Mouse (Mus musculus): ENCODE data around the gene Tpra1. TPM values are rescaled to one million over a fixed set of nuclear protein-coding genes. Genes with fewer than 3 reads are reported as not detected.

Gene Tpra1
- polyA plus RNA-seq, 1 experiment from 2014 or later: 81.6 TPM

DNA sequence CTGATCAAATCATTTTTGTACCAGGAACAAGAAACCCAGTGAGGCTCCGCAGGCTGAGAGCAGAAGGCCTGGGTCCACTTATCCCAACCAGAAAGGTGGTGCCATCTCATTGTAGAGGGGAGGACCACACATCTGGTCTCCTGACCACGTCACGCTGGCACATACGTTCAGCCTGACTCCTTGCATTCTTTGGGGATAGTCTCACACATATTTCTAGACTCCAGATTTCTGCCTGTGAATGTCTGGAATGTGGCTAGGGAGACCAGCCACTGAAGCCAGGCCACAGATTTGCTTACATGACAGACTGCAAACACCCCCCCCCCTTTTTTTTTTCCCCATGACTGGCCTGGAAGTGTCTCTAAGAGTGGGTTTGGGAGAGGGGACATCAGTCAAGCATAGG, 58.9 kb downstream of the Tpra1 start:
- Histone ChIP-seq H3K9ac (ENCODE audit: low read depth, low read length) (no peak overlapping the region), H3K27me3 (replicated peaks; ENCODE audit: control insufficient read depth, insufficient read depth, low read length) (no peaks in the 10 kb centered on the region), H3K27ac (ENCODE audit: low read depth, low read length) (no peak overlapping the region), H3K4me2 (replicated peaks; ENCODE audit: low read depth) (no peak overlapping the region), H3K4me3 (ENCODE audit: low read depth, low read length) (no peak overlapping the region), H3K9me3 (ENCODE audit: control insufficient read depth) (no peaks in the 10 kb centered on the region), H3K4me1 (replicated peaks; ENCODE audit: control insufficient read depth, insufficient read depth, low read length) (no peaks in the 10 kb centered on the region), H3K36me3 (ENCODE audit: control insufficient read depth, insufficient read depth) (no peaks in the 10 kb centered on the region)
- ATAC-seq: no peak
- TF ChIP-seq CTCF (IDR thresholded peaks at IDR 0.05; ENCODE audit: low read depth): no peak
- 70% methylated on average over 4 of the region's 4 CpGs for WGBS

Other genes starting within 250 kb of the Tpra1 start
- 65.4 and 78.2 TPM in 2 replicates for gene Mgll, start 177.8 kb upstream of the Tpra1 start, polyA plus RNA-seq (2015; fragmentation: Nextera tagmentation; extraction: Ambion mirVana)
- 22.7 and 23.9 TPM in 2 replicates for gene Abtb1, start 60.3 kb upstream of the Tpra1 start, polyA plus RNA-seq (2015; fragmentation: Nextera tagmentation; extraction: Ambion mirVana)
- 36.3 and 39.2 TPM in 2 replicates for gene Podxl2, start 27.2 kb upstream of the Tpra1 start, polyA plus RNA-seq (2015; fragmentation: Nextera tagmentation; extraction: Ambion mirVana)
- 32.9 and 33.1 TPM in 2 replicates for gene Mcm2, start 3.5 kb upstream of the Tpra1 start, polyA plus RNA-seq (2015; fragmentation: Nextera tagmentation; extraction: Ambion mirVana)